Mouse (Mus musculus): ENCODE results near the gene Kiss1. TPM values are rescaled to one million over a fixed set of nuclear protein-coding genes. Genes with fewer than 3 reads are reported as not detected.

Gene Kiss1
- polyA plus RNA-seq, 1 experiment from 2014 or later: not detected

GRCm38 (mm10) chr1:133347226-133347625 lies 25.6 kb downstream of the Kiss1 start:
- no peak overlapping the region for H3K4me2 ChIP-seq (ENCODE audit: low read depth, low read length)
- H3K9me3 ChIP-seq (replicated peaks; ENCODE audit: control insufficient read depth, low read length): no peaks in the 10 kb centered on the region
- H3K36me3 ChIP-seq (ENCODE audit: control insufficient read depth, insufficient read depth, low read length): no peaks in the 10 kb centered on the region
- H3K9ac ChIP-seq (ENCODE audit: low read length): no peak overlapping the region
- 64% methylated on average over 3 of the region's 3 CpGs for WGBS
- H3K4me1 ChIP-seq (ENCODE audit: control insufficient read depth, insufficient read depth, low read length): no peaks in the 10 kb centered on the region; the same call in 1 of the 2 replicates
- no peak overlapping the region for H3K4me3 ChIP-seq (replicated peaks; ENCODE audit: low read length)
- ATAC-seq (ENCODE audit: insufficient read depth, low FRiP score): no peak
- H3K27ac ChIP-seq (ENCODE audit: low read length): no peak overlapping the region
- H3K27me3 ChIP-seq (ENCODE audit: control insufficient read depth, insufficient read depth, low read length): no peaks in the 10 kb centered on the region

- no peak overlapping the region for H3K27ac ChIP-seq (ENCODE audit: low read length)
- H3K9ac ChIP-seq (ENCODE audit: low read length): no peak overlapping the region
- no peak overlapping the region for H3K4me2 ChIP-seq (ENCODE audit: low read depth, low read length)
- H3K4me3 ChIP-seq (replicated peaks; ENCODE audit: low read length): no peak overlapping the region
- peak; percentile 29; the same call in 1 of the 2 replicates for ATAC-seq (ENCODE audit: insufficient read depth, low FRiP score)
- no peaks in the 10 kb centered on the region for H3K9me3 ChIP-seq (replicated peaks; ENCODE audit: control insufficient read depth, low read length)
- no peaks in the 10 kb centered on the region for H3K27me3 ChIP-seq (ENCODE audit: control insufficient read depth, insufficient read depth, low read length)
- no peaks in the 10 kb centered on the region; the same call in 1 of the 2 replicates for H3K4me1 ChIP-seq (ENCODE audit: control insufficient read depth, insufficient read depth, low read length)
- H3K36me3 ChIP-seq (ENCODE audit: control insufficient read depth, insufficient read depth, low read length): no peaks in the 10 kb centered on the region
- WGBS: 51% methylated on average over 11 of the region's 11 CpGs
These were observed 26.2 kb downstream of the Kiss1 start for GRCm38 (mm10) chr1:133347693-133348520.

DNA sequence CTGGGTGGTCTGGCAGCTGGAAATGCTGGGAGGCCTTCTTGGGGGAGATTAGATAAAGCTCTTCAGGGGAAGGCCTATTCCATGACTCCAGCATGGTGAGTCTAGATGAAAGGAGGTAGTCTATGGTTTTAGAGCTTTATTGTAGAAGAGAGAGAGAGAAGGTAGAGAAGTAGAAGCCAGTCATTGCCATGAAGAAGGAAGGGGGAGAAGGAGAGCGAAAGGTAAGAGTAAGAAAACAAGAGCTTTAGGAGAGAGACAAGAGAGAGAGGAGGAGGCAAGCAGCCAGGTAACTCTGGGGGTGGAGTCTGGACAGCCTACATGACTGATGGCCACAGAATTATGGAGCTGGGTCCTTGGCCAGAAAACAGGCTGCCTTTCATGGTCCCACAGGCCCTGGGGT lies 28.5 kb downstream of the Kiss1 start, which contains the start of gene Ren1:
Ren1 (plus strand) TSS at position 301 of the 400 bp plus-strand sequence.
- Histone ChIP-seq H3K36me3 (ENCODE audit: control insufficient read depth, insufficient read depth, low read length) (no peaks in the 10 kb centered on the region), H3K9ac (ENCODE audit: low read length) (no peak within 1 kb of the TSS), H3K27ac (ENCODE audit: low read length) (no peak within 1 kb of the TSS), H3K4me2 (ENCODE audit: low read depth, low read length) (no peak within 1 kb of the TSS), H3K4me3 (replicated peaks; ENCODE audit: low read length) (no peak within 1 kb of the TSS), H3K27me3 (ENCODE audit: control insufficient read depth, insufficient read depth, low read length) (no peaks in the 10 kb centered on the region), H3K9me3 (replicated peaks; ENCODE audit: control insufficient read depth, low read length) (no peaks in the 10 kb centered on the region), H3K4me1 (ENCODE audit: control insufficient read depth, insufficient read depth, low read length) (no peaks in the 10 kb centered on the region; the same call in 1 of the 2 replicates)
- 87% methylated on average over 1 of the region's 1 CpGs for WGBS
- ATAC-seq (ENCODE audit: insufficient read depth, low FRiP score): no peak

GRCm38 (mm10) chr1:133351762-133352161 lies 30.1 kb downstream of the Kiss1 start:
- Histone ChIP-seq H3K4me2 (ENCODE audit: low read depth, low read length) (no peak overlapping the region), H3K27me3 (ENCODE audit: control insufficient read depth, insufficient read depth, low read length) (no peaks in the 10 kb centered on the region), H3K4me1 (ENCODE audit: control insufficient read depth, insufficient read depth, low read length) (no peaks in the 10 kb centered on the region; the same call in 1 of the 2 replicates), H3K4me3 (replicated peaks; ENCODE audit: low read length) (no peak overlapping the region), H3K9ac (ENCODE audit: low read length) (no peak overlapping the region), H3K36me3 (ENCODE audit: control insufficient read depth, insufficient read depth, low read length) (no peaks in the 10 kb centered on the region), H3K27ac (ENCODE audit: low read length) (no peak overlapping the region), H3K9me3 (replicated peaks; ENCODE audit: control insufficient read depth, low read length) (no peaks in the 10 kb centered on the region)
- ATAC-seq (ENCODE audit: insufficient read depth, low FRiP score): no peak
- 57% methylated on average over 9 of the region's 9 CpGs for WGBS

DNA sequence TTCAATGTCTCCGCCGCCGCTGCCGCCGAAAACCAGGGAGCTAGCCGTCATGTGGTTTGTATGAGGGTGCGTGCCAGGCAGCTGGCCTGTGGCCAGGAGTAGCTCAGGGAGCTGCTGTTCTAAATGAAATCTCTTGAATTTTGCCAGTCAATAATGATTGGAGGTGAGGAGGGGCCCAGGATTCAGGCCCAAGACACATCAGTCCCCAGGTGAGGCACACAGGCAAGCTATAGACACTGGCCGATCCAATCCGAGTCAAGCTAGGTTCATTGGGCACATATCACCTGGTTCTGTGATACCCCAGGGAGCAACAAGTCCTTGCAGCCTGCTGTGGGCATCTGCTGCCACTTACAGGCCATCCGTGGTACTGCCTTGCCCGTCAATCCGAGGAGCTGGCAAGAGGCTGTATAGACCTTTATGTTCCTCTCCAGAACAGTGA lies 31.7 kb downstream of the Kiss1 start:
- no peak for ATAC-seq (ENCODE audit: insufficient read depth, low FRiP score)

GRCm38 (mm10) chr1:133355469-133355868 lies 33.8 kb downstream of the Kiss1 start:
- Histone ChIP-seq H3K4me3 (replicated peaks; ENCODE audit: low read length) (no peak overlapping the region), H3K36me3 (ENCODE audit: control insufficient read depth, insufficient read depth, low read length) (no peaks in the 10 kb centered on the region), H3K4me1 (ENCODE audit: control insufficient read depth, insufficient read depth, low read length) (no peaks in the 10 kb centered on the region; the same call in 1 of the 2 replicates), H3K27me3 (ENCODE audit: control insufficient read depth, insufficient read depth, low read length) (no peaks in the 10 kb centered on the region), H3K27ac (ENCODE audit: low read length) (no peak overlapping the region), H3K9ac (ENCODE audit: low read length) (no peak overlapping the region), H3K4me2 (ENCODE audit: low read depth, low read length) (no peak overlapping the region), H3K9me3 (replicated peaks; ENCODE audit: control insufficient read depth, low read length) (no peaks in the 10 kb centered on the region)
- no peak for ATAC-seq (ENCODE audit: insufficient read depth, low FRiP score)
- WGBS: 37% methylated on average over 5 of the region's 5 CpGs

More for the DNA sequence above, 31.7 kb downstream of the Kiss1 start:
- no peak overlapping the region for H3K4me2 ChIP-seq (ENCODE audit: low read depth, low read length)
- H3K4me3 ChIP-seq (replicated peaks; ENCODE audit: low read length): no peak overlapping the region
- WGBS: 41% methylated on average over 12 of the region's 12 CpGs
- H3K27ac ChIP-seq (ENCODE audit: low read length): no peak overlapping the region
- no peaks in the 10 kb centered on the region for H3K9me3 ChIP-seq (replicated peaks; ENCODE audit: control insufficient read depth, low read length)
- no peaks in the 10 kb centered on the region for H3K36me3 ChIP-seq (ENCODE audit: control insufficient read depth, insufficient read depth, low read length)
- no peak overlapping the region for H3K9ac ChIP-seq (ENCODE audit: low read length)
- H3K27me3 ChIP-seq (ENCODE audit: control insufficient read depth, insufficient read depth, low read length): no peaks in the 10 kb centered on the region
- no peaks in the 10 kb centered on the region; the same call in 1 of the 2 replicates for H3K4me1 ChIP-seq (ENCODE audit: control insufficient read depth, insufficient read depth, low read length)

DNA sequence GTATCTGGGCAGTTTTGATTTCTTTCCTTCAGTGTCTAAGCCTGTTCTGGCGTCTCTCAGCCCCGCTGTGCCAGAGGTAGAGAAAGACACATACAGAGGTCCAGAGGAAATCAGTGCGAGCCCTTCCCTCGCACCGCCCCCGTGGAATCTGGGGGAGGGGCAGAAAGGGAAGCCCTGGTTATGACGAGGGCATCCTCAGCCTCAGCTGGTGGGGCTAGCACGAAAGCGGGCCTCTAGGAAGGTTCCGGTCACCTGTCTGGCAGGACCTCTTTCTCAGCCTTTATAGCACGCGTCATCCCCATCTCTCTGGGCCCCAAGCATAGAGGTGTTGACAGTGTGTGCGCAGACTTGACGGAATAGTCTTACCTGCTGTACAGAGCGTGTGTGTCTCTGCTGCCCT lies 34.2 kb downstream of the Kiss1 start:
- no peak overlapping the region for H3K4me3 ChIP-seq (replicated peaks; ENCODE audit: low read length)
- no peaks in the 10 kb centered on the region for H3K27me3 ChIP-seq (ENCODE audit: control insufficient read depth, insufficient read depth, low read length)
- no peak overlapping the region for H3K9ac ChIP-seq (ENCODE audit: low read length)
- no peaks in the 10 kb centered on the region for H3K36me3 ChIP-seq (ENCODE audit: control insufficient read depth, insufficient read depth, low read length)
- no peak overlapping the region for H3K27ac ChIP-seq (ENCODE audit: low read length)
- WGBS: 55% methylated on average over 15 of the region's 15 CpGs
- no peak overlapping the region for H3K4me2 ChIP-seq (ENCODE audit: low read depth, low read length)
- no peak for ATAC-seq (ENCODE audit: insufficient read depth, low FRiP score)
- H3K9me3 ChIP-seq (replicated peaks; ENCODE audit: control insufficient read depth, low read length): no peaks in the 10 kb centered on the region
- H3K4me1 ChIP-seq (ENCODE audit: control insufficient read depth, insufficient read depth, low read length): no peaks in the 10 kb centered on the region

- no peak overlapping the region for H3K9ac ChIP-seq (ENCODE audit: low read length)
- no peaks in the 10 kb centered on the region for H3K9me3 ChIP-seq (replicated peaks; ENCODE audit: control insufficient read depth, low read length)
- H3K4me1 ChIP-seq (ENCODE audit: control insufficient read depth, insufficient read depth, low read length): no peaks in the 10 kb centered on the region
- no peaks in the 10 kb centered on the region for H3K27me3 ChIP-seq (ENCODE audit: control insufficient read depth, insufficient read depth, low read length)
- H3K4me3 ChIP-seq (replicated peaks; ENCODE audit: low read length): no peak overlapping the region
- no peaks in the 10 kb centered on the region for H3K36me3 ChIP-seq (ENCODE audit: control insufficient read depth, insufficient read depth, low read length)
- H3K4me2 ChIP-seq (ENCODE audit: low read depth, low read length): no peak overlapping the region
- H3K27ac ChIP-seq (ENCODE audit: low read length): no peak overlapping the region
- ATAC-seq (ENCODE audit: insufficient read depth, low FRiP score): no peak
- 49% methylated on average over 8 of the region's 8 CpGs for WGBS
These were observed 34.7 kb downstream of the Kiss1 start for GRCm38 (mm10) chr1:133356330-133356729.

DNA sequence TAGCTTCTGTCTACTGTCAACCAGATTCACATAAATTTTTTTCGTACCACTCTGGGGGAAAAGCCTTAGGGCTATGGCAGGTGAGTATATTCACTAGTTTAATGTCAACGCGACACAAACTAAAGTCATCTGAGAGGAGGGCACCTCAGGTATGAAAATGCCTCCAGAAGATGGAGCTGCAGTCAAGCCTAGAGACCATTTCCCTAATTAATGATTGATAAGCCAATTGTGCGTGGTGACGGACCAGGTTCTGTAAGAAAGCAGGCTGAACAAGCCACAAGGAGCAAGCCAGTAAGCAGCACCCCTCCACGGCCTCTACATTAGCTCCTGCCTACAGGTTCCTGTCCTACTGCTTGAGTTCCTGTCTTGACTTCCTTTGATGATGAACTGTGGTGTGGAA lies 39.3 kb downstream of the Kiss1 start:
- ATAC-seq (ENCODE audit: insufficient read depth, low FRiP score): no peak
- no peaks in the 10 kb centered on the region for H3K36me3 ChIP-seq (ENCODE audit: control insufficient read depth, insufficient read depth, low read length)
- peaks cover 5% of the 10 kb centered on the region for H3K4me1 ChIP-seq (ENCODE audit: control insufficient read depth, insufficient read depth, low read length)
- 89% methylated on average over 6 of the region's 6 CpGs for WGBS
- no peaks in the 10 kb centered on the region for H3K9me3 ChIP-seq (replicated peaks; ENCODE audit: control insufficient read depth, low read length)
- H3K9ac ChIP-seq (ENCODE audit: low read length): no peak overlapping the region
- H3K27me3 ChIP-seq (ENCODE audit: control insufficient read depth, insufficient read depth, low read length): peaks cover 7% of the 10 kb centered on the region; the same call in 1 of the 2 replicates
- H3K27ac ChIP-seq (ENCODE audit: low read length): no peak overlapping the region
- H3K4me3 ChIP-seq (replicated peaks; ENCODE audit: low read length): no peak overlapping the region
- no peak overlapping the region for H3K4me2 ChIP-seq (ENCODE audit: low read depth, low read length)

Measured in stomach, embryonic 16.5 days (tissue).